Mouse (Mus musculus): ENCODE results near the gene Smarcal1. TPM values are rescaled to one million over a fixed set of nuclear protein-coding genes. Genes with fewer than 3 reads are reported as not detected.

The Smarcal1 gene
- 9.6 and 11.6 TPM in 2 replicates for polyA plus RNA-seq (2012)

GRCm38 (mm10) chr1:72582947-72583731 is at the start of gene Smarcal1:
Gene Smarcal1 (plus strand): TSS chr1:72583251.

GRCm38 (mm10) chr1:72536611-72537351 is 46.3 kb upstream of the Smarcal1 start, which contains the start of gene March4:
Gene March4 (minus strand): TSS chr1:72536930.

Other genes starting within 250 kb of the Smarcal1 start
- not detected in 2 replicates for gene March4, start 46.3 kb upstream of the Smarcal1 start, polyA plus RNA-seq (2012)
- not detected in 2 replicates for gene Ankar, start 117.3 kb downstream of the Smarcal1 start, polyA plus RNA-seq (2012)
- 150 and 219 TPM in 2 replicates for gene Rpl37a, start 128.0 kb downstream of the Smarcal1 start, polyA plus RNA-seq (2012)
- gene Igfbp2, start 241.3 kb downstream of the Smarcal1 start, polyA plus RNA-seq (2012): 0.11 TPM in 1 of 2 replicates, not detected in the other